Mouse (Mus musculus): ENCODE results near the gene Vps25.

Gene Vps25

GRCm38 (mm10) chr11:101245071-101245470 lies 8.4 kb upstream of the Vps25 start:
- in situ Hi-C loops (cut with MboI, MseI) = loop anchor here (5.0 kb wide), 1 partner anchor 33 kb away; no protein-coding TSS in a partner anchor

DNA sequence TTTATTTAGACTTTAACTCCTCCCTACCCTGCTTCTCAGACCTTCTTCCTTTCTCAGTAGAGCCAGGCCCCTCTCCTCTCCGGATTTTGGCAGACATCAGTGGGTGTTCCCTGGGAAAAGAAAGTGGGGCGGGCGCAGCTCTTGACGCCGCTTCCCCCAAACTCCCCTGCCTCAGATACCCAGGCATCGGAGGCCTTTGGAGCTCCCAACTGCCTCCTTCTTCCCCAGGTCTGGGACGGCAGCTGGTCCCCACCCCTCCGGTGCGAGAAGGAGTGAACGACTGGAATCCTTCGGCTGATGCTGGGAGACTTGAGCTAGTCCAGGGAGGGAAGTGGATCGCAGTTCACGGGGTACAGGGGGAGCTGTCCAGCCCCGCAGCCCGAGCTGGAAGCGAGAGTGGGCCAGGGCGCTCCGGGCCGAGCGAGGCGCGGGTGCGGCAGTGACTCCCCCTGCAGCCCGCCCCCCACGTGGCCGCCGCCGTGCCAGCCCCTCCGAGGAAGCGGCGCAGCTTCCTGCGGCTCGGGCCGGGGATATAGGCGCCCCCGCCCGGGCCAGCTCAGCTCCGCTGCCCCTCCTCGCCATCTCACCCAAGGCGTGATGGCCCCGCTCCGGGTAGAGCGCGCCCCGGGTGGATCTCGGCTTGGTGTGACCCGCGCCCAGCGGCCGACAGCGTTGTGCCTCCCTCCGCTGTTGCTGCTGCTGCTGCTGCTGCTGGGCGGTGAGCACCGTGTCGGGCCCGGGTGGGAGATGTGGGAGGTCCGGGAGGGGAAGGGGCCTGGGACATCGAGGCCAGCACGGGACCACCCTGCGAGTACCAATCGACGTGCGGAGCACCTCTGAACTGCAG lies 7.4 kb upstream of the Vps25 start, which contains the start of gene Ramp2:
Gene Ramp2, plus strand, starts transcription at position 174 of the 847 bp plus-strand sequence.
- in situ Hi-C loops (cut with MboI, MseI) = loop anchor here (5.0 kb wide), 1 partner anchor 34 kb away; no protein-coding TSS in a partner anchor

- in situ Hi-C loops (cut with MboI, MseI) = loop anchor here (5.0 kb wide), 1 partner anchor 34 kb away; no protein-coding TSS in a partner anchor
These were observed 6.8 kb upstream of the Vps25 start for GRCm38 (mm10) chr11:101246702-101247012.

DNA sequence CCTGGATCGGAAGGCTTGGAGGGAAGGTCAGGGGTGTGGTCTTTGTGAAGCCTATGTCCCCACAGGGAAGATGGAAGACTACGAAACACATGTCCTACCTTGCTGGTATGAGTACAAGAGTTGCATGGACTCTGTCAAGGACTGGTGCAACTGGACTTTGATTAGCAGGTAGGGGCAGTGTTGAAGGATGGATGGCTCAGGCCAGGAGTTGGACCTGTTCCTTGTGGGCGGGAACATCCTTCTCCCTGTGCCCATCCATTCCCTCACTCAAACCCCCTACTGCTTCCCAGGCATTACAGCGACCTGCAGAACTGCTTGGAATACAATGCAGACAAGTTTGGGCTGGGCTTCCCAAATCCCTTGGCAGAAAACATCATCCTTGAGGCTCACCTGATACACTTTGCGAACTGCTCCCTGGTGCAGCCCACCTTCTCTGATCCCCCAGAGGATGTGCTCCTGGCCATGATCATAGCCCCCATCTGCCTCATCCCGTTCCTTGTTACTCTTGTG lies 5.9 kb upstream of the Vps25 start:
- in situ Hi-C loops (cut with MboI, MseI) = loop anchor here (5.0 kb wide), 1 partner anchor 35 kb away; no protein-coding TSS in a partner anchor

- in situ Hi-C loops (cut with MboI, MseI) = loop anchor here (5.0 kb wide), 1 partner anchor 36 kb away; no protein-coding TSS in a partner anchor
These were observed 5.1 kb upstream of the Vps25 start for GRCm38 (mm10) chr11:101248258-101248994.

GRCm38 (mm10) chr11:101251031-101251430 lies 2.5 kb upstream of the Vps25 start:
- in situ Hi-C loops (cut with MboI, MseI) = no loop called here

DNA sequence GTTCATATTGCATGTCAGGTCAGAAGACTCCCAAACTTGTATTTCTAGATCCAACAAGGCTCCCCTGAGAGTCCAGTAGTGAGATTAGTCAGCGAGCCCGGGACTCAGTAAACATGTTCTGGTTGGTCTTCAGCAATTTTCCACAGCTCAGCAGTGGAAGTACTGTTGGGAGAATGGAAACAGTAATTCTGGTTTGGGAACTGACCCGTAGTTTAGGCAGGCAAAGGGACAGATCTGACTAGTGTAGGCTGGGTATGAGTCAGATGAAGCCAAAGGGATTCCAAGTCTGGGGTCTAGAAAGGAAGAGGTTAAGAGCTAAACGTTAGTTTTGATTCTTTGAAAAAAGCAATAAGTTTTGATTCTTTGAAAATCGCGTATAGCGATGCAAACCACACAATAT lies 566 bp upstream of the Vps25 start:
- in situ Hi-C loops (cut with MboI, MseI) = no loop called here

DNA sequence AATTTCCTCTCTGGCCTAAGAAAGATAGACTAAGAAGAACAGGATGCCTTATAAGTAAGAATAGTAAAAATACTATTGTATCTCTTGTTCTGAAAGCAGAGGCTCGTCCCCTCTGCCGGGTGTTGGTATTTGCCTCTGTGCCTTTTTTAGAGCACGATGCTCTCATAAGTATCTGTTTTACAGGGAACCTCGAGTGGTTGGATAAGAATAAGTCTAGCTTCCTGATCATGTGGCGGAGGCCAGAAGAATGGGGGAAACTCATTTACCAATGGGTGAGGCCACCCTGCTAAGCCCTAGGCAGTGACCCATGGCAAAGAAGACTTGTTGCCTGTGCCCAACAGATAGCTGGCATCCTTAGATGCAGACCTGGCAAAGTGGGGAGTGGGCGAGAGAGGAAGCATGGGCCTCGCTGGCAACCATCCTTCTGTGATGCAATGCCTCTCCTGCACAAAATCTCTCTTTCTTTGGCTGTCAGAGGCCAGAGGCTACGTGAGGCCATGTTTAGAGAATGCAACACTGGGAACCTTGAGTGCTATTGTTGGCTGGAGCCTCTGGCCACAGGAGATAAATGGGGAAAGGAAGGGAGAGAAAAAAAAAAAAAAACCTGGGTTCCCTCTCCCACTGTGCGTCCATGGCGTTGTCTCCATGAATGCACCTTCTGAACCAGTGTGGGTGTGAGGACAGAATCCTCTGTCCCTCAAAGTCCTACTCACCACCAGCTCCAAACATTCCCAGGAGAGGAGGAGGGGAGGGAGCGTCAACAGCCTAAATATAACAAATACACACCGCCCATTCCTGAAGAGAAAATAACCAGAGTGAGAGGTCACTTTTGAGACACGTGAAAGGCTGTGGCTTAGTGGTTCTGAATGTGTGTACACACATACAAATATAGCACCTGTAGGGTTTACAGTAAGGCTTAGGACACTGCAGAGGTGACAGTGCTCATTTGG lies 2.6 kb downstream of the Vps25 start:
- in situ Hi-C loops (cut with MboI, MseI) = no loop called here

- in situ Hi-C loops (cut with MboI, MseI) = no loop called here
These were observed 5.8 kb downstream of the Vps25 start for GRCm38 (mm10) chr11:101259261-101259712.

- in situ Hi-C loops (cut with MboI, MseI) = no loop called here
These were observed 6.7 kb downstream of the Vps25 start, which contains the start of gene Wnk4 for GRCm38 (mm10) chr11:101259948-101260825. Wnk4 (plus strand) TSS chr11:101260567.

DNA sequence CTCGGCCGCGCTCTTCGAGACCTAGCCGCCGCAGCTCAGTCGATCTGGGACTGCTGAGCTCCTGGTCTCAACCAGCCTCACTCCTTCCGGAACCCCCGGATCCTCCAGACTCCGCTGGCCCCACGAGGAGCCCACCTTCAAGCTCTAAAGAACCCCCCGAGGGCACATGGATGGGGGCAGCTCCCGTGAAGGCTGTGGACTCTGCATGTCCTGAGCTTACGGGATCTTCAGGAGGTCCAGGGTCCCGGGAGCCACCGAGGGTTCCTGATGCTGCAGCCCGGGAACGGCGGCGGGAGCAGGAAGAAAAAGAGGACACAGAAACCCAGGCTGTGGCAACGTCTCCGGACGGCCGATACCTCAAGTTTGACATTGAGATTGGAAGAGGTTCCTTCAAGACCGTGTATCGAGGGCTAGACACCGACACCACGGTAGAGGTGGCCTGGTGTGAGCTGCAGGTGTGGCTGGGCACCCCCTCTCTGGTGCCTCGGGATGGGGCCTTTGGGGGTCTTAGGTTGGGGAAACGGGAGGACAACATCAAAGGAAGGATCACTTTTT lies 7.4 kb downstream of the Vps25 start:
- in situ Hi-C loops (cut with MboI, MseI) = no loop called here

- in situ Hi-C loops (cut with MboI, MseI) = no loop called here
These were observed 8.9 kb downstream of the Vps25 start for GRCm38 (mm10) chr11:101262272-101262967.

DNA sequence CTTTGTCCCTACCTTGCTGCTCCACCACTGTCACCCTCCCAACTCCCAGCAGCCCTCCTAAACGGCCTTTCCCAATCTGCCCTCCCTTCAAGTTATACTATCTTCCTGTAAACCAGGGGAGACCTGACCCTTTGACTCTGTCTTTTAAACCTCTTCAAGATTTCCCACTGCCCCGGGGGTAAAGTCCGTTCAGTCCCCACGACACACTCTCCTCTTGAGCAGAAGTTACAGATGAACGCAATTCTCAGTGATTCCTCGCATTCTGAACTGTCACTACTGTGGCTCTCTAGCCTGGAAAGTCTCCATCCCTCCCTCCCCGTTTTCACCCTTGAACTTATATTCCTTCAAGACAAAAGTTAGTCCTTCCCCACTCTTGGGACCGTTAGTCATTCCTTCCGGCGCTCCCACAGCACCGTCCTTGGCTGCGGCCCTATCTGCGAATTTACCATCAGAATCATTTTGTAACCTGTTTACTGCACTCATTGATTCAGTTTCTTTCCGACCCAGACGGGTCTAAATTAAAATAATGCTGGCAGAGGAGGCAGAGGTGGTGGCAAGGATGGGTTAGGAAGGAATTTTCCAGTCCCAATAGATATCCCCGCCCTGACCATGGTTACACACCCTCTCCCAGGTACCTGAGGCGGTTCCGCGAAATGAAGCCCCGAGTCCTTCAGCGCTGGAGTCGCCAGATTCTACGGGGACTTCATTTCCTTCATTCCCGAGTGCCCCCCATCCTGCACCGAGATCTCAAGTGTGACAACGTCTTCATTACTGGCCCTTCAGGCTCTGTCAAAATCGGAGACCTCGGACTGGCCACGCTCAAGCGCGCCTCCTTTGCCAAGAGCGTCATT lies 9.9 kb downstream of the Vps25 start:
- in situ Hi-C loops (cut with MboI, MseI) = no loop called here

DNA sequence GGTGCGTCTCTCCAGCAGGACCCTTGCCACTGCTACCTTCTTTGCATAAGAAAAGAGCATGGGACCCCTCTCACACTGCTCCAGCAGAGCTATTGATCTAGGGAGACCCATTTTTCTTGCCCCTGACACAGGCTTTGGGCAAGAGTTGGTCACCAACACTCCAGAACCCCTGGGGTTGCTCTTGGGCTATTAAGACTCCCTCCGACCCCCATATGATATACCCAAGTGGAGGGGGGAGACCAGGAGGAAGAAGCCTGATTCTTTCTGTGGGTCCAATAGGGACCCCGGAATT lies 10.4 kb downstream of the Vps25 start:
- in situ Hi-C loops (cut with MboI, MseI) = no loop called here

DNA sequence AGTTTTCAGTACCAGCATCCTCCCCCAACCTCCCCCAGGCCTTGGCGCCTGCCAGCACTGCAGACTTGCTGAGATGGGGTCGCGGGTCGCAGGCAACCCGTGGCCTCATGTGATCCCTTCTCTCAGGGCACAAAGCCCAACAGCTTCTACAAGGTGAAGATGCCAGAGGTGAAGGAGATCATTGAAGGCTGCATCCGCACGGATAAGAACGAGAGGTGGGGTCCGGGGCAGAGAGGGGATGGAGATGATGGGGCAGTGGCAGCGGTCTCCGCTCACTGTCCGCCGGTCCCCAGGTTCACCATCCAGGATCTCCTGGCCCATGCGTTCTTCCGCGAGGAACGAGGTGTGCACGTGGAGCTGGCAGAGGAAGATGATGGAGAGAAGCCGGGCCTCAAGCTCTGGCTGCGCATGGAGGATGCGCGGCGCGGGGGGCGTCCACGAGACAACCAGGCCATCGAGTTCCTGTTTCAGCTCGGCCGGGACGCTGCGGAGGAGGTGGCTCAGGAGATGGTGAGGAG lies 11.5 kb downstream of the Vps25 start:
- in situ Hi-C loops (cut with MboI, MseI) = no loop called here

DNA sequence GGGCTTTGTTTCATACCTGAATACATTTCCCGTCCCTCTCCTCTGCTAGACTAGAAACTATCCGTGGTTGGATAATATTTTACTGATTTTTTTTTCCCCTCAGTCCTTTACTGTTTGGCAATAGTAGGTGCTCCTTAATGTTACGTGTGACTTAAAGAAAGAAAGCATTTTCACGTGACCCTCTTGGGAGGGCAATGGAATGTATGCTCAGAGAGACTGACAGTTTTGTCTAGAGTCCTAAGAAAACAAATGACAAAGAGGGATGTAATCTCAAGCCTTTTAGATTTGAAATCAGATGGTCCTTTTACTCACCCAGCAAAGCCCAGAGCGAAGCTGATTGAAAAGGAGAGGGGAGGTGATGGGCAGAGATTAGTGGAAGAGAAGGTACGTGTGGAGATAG lies 12.4 kb downstream of the Vps25 start:
- in situ Hi-C loops (cut with MboI, MseI) = no loop called here

DNA sequence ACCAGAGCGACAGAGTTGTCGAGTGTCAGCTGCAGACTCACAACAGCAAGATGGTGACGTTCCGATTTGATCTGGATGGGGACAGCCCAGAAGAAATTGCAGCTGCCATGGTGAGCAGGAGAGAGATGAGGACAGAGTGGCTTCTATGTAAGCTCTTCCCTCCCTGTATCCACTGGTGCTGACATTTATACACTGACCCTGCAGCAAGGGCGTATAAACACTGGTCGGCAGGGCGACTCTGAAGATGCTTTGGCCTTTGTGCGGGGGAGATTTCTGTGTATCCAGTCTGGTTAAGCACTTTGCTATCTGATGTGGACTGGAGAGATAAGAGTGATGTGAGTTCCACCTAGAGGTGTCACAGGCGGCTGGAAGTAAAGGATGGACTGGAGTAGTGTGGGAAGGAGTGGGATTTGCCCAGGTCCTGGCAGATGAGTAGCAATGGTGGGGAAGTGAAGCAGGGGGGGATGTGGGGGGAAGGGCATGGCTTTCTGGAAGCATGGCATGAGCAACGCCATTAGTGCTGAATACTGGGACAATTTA lies 16.1 kb downstream of the Vps25 start:
- in situ Hi-C loops (cut with MboI, MseI) = no loop called here

GRCm38 (mm10) chr11:101272446-101272845 lies 18.9 kb downstream of the Vps25 start:
- in situ Hi-C loops (cut with MboI, MseI) = no loop called here
